Mouse (Mus musculus) bone marrow macrophage, adult 2 months (primary cell): ENCODE data around the gene Gm30191.

Experiments
- CTCF ChIP-seq: IDR thresholded peaks from 2 replicates; pipeline ENCODE4 v1.5.1; 2012; ENCODE audit warnings: low read depth, mild to moderate bottlenecking, low read length, moderate library complexity
- POLR2A ChIP-seq: IDR thresholded peaks from 2 replicates; pipeline ENCODE4 v1.6.1; 2012; ENCODE audit warnings: mild to moderate bottlenecking, low read depth, low read length, borderline replicate concordance

- TF ChIP-seq POLR2A (no peak), CTCF (no peak)
Measured at GRCm38 (mm10) chr4:134271979-134272378, 25.2 kb downstream of the Gm30191 start.
